Mouse (Mus musculus) adipocyte (in vitro differentiated cells): ENCODE results near the gene Parp11.
"Not testable (repeated sequence)": the region's sequence is repeated elsewhere in the genome, so short reads cannot be mapped to it uniquely, and the experiment has no call there.

Experiments used
- DNase-seq: peaks from one replicate; pipeline ENCODE4 v3.0.0-alpha.2; 2016; ENCODE audit warnings: low spot score

Parp11 gene

GRCm38 (mm10) chr6:127496841-127497656, 50.4 kb downstream of the Parp11 start:
- DNase-seq, result no peak

- no peak for DNase-seq
These were observed 53.5 kb downstream of the Parp11 start for GRCm38 (mm10) chr6:127500119-127500518.

- DNase-seq, result no peak
These were observed 54.2 kb downstream of the Parp11 start for GRCm38 (mm10) chr6:127500806-127501205.

GRCm38 (mm10) chr6:127502530-127502929, 55.9 kb downstream of the Parp11 start:
- DNase-seq, result peak; percentile 78

GRCm38 (mm10) chr6:127513776-127514175, 67.1 kb downstream of the Parp11 start:
- not testable (repeated sequence) for DNase-seq

GRCm38 (mm10) chr6:127521176-127521575, 74.5 kb downstream of the Parp11 start:
- no peak for DNase-seq

GRCm38 (mm10) chr6:127522326-127522725, 75.7 kb downstream of the Parp11 start:
- DNase-seq, result no peak

- DNase-seq, result peak; percentile 59
These were observed 77.8 kb downstream of the Parp11 start for GRCm38 (mm10) chr6:127524442-127524841.

- DNase-seq, result peak; percentile 16
These were observed 82.0 kb downstream of the Parp11 start for GRCm38 (mm10) chr6:127528625-127529024.

- peak; percentile 97 for DNase-seq
These were observed 82.8 kb downstream of the Parp11 start for GRCm38 (mm10) chr6:127529451-127529850.

- DNase-seq, result no peak
These were observed 83.6 kb downstream of the Parp11 start for GRCm38 (mm10) chr6:127530206-127530605.

GRCm38 (mm10) chr6:127531412-127532205, 85.0 kb downstream of the Parp11 start:
- no peak for DNase-seq

- DNase-seq, result no peak
These were observed 85.7 kb downstream of the Parp11 start for GRCm38 (mm10) chr6:127532304-127532703.

GRCm38 (mm10) chr6:127533766-127534165, 87.1 kb downstream of the Parp11 start:
- DNase-seq, result no peak

GRCm38 (mm10) chr6:127537035-127537434, 90.4 kb downstream of the Parp11 start:
- no peak for DNase-seq

GRCm38 (mm10) chr6:127538118-127538517, 91.5 kb downstream of the Parp11 start:
- no peak for DNase-seq

GRCm38 (mm10) chr6:127539226-127539625, 92.6 kb downstream of the Parp11 start:
- DNase-seq, result no peak

GRCm38 (mm10) chr6:127539659-127540058, 93.0 kb downstream of the Parp11 start:
- DNase-seq, result no peak

- no peak for DNase-seq
These were observed 93.9 kb downstream of the Parp11 start for GRCm38 (mm10) chr6:127540517-127540916.

- DNase-seq, result peak; percentile 78
These were observed 95.2 kb downstream of the Parp11 start for GRCm38 (mm10) chr6:127541617-127542374.
